Mouse (Mus musculus) lung, postnatal 0 days (tissue): Measurements from ENCODE around the gene Map3k13. TPM values are rescaled to one million over a fixed set of nuclear protein-coding genes. Genes with fewer than 3 reads are reported as not detected.
A peak's percentile ranks its signal among the peaks of the same experiment; 100 is the strongest.
"Not testable (repeated sequence)": the region's sequence is repeated elsewhere in the genome, so short reads cannot be mapped to it uniquely, and the experiment has no call there.

Experiments used
- ATAC-seq: fragments of 200-750 bp; cut with Nextera tagmentation; 2 replicates; pipeline ENCODE4 v1.8.0; 2017; ENCODE audit warnings: moderate library complexity
- DNase-seq: peaks from one replicate; pipeline ENCODE4 v3.0.0-alpha.2; 2016; ENCODE audit warnings: low spot score
- H3K27ac ChIP-seq: fragments of 300-500 bp; sonication (generic); 2 replicates; pipeline ENCODE4 v1.5.1; 2014; ENCODE audit warnings: antibody characterized with exemption, mild to moderate bottlenecking, low read length, mixed read lengths
- H3K27me3 ChIP-seq: fragments of 300-500 bp; sonication (generic); replicated peaks from 2 replicates; pipeline ENCODE4 v1.6.1; 2014; ENCODE audit warnings: low read length, mixed read lengths; ENCODE audit not compliant: insufficient read depth
- H3K36me3 ChIP-seq: fragments of 300-500 bp; sonication (generic); 2 replicates; pipeline ENCODE4 v1.6.1; 2014; ENCODE audit warnings: low read length, mixed read lengths; ENCODE audit not compliant: insufficient read depth
- H3K4me1 ChIP-seq: fragments of 300-500 bp; sonication (generic); 2 replicates; pipeline ENCODE4 v1.6.1; 2014; ENCODE audit warnings: antibody characterized with exemption, low read depth, low read length, mixed read lengths; ENCODE audit not compliant: insufficient read depth
- H3K4me2 ChIP-seq: fragments of 300-500 bp; sonication (generic); replicated peaks from 2 replicates; pipeline ENCODE4 v1.6.1; 2014; ENCODE audit warnings: low read depth, mild to moderate bottlenecking, low read length, moderate library complexity, mixed read lengths
- H3K4me3 ChIP-seq: fragments of 300-500 bp; sonication (generic); 2 replicates; pipeline ENCODE4 v1.5.1; 2014; ENCODE audit warnings: low read depth, low read length
- H3K9ac ChIP-seq: fragments of 300-500 bp; sonication (generic); replicated peaks from 2 replicates; pipeline ENCODE4 v1.6.1; 2014; ENCODE audit warnings: low read depth, mild to moderate bottlenecking
- H3K9me3 ChIP-seq: fragments of 300-500 bp; sonication (generic); 2 replicates; pipeline ENCODE4 v1.6.1; 2016; ENCODE audit warnings: low read length, mixed read lengths
- CTCF ChIP-seq: IDR thresholded peaks from 2 replicates; pipeline ENCODE4 v1.5.1; 2016; ENCODE audit warnings: antibody characterized with exemption, mild to moderate bottlenecking
- EP300 ChIP-seq: IDR thresholded peaks from 2 replicates; pipeline ENCODE4 v1.6.1; 2016; ENCODE audit warnings: antibody characterized with exemption, mild to moderate bottlenecking, control low read depth
- WGBS: fragments of 180-500 bp; shearing (Covaris S2); extraction: QIAGEN DNeasy Blood & Tissue Kit; methylation state at CpG from one replicate; pipeline ENCODE4 v1.1.7; 2014; 5-methylcytosine and 5-hydroxymethylcytosine counted together
- polyA plus RNA-seq: library from polyadenylated mRNA; unstranded; fragments of >200 nt; fragmentation: Nextera tagmentation; extraction: Ambion mirVana; gene quantifications from 2 replicates; pipeline ENCODE4 v1.2.1, GENCODE M21; 2015

Gene Map3k13
- polyA plus RNA-seq, 1 experiment from 2014 or later = 0.37 TPM

- peak; percentile 82 for DNase-seq
- H3K4me2 ChIP-seq = peak within 1 kb of the TSS; percentile 67
- TF ChIP-seq EP300 = no peak
- no peak for TF ChIP-seq CTCF
- H3K27me3 ChIP-seq = no peaks in the 10 kb centered on the region
- ATAC-seq = peak; percentile 99
- no peaks in the 10 kb centered on the region for H3K9me3 ChIP-seq
- WGBS = 6% methylated on average over 28 of the region's 28 CpGs
- no peaks in the 10 kb centered on the region for H3K36me3 ChIP-seq
- peak within 1 kb of the TSS; percentile 33; the same call in 1 of the 2 replicates for H3K27ac ChIP-seq
- H3K4me3 ChIP-seq = peak within 1 kb of the TSS; percentile 43
- peaks cover 3% of the 10 kb centered on the region; the same call in 1 of the 2 replicates for H3K4me1 ChIP-seq
- peak within 1 kb of the TSS; percentile 34 for H3K9ac ChIP-seq
Measured at GRCm38 (mm10) chr16:21787516-21788353, 6.4 kb upstream of the Map3k13 start, which contains the start of gene Ehhadh. TSS of gene Ehhadh (minus strand) at chr16:21787807.

- no peak overlapping the region for H3K9ac ChIP-seq
- 49% methylated on average over 3 of the region's 3 CpGs for WGBS
Measured at GRCm38 (mm10) chr16:21788581-21788980, 5.6 kb upstream of the Map3k13 start.

DNA sequence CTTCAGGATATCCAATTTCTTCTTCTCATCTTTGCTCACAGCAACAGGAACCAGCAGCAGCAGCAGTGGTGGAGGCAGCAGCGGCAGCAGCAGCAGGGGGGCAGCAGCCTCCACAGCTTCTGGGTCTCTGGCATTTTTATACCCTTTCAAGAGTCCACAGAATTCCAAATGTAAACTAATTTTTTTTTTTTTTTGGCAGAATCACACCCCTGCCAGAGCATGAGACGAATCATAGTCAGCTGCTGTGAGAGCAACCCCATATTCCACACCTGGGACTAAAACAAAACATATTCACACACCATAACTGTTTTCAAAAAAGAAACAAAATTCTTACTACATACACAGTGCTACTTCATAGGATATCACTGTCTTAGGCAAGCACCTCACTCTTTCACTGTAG is 5.0 kb upstream of the Map3k13 start:
- no peak for TF ChIP-seq EP300
- no peak for TF ChIP-seq CTCF
- no peak overlapping the region for H3K4me3 ChIP-seq
- 77% methylated on average over 2 of the region's 2 CpGs for WGBS

More at GRCm38 (mm10) chr16:21788581-21788980, 5.6 kb upstream of the Map3k13 start:
- H3K36me3 ChIP-seq = no peaks in the 10 kb centered on the region
- peak; percentile 29 for DNase-seq
- H3K4me2 ChIP-seq = no peak overlapping the region
- H3K9me3 ChIP-seq = no peaks in the 10 kb centered on the region
- ATAC-seq = no peak
- TF ChIP-seq EP300 = no peak
- peak; percentile 57 for TF ChIP-seq CTCF
- H3K27ac ChIP-seq = no peak overlapping the region
- H3K27me3 ChIP-seq = no peaks in the 10 kb centered on the region
- peaks cover 3% of the 10 kb centered on the region; the same call in 1 of the 2 replicates for H3K4me1 ChIP-seq
- H3K4me3 ChIP-seq = no peak overlapping the region

GRCm38 (mm10) chr16:21790469-21790868 is 3.7 kb upstream of the Map3k13 start:
- ATAC-seq (no peak), DNase-seq (no peak)
- Histone ChIP-seq H3K27ac (no peak overlapping the region), H3K27me3 (no peaks in the 10 kb centered on the region), H3K9me3 (no peaks in the 10 kb centered on the region), H3K36me3 (no peaks in the 10 kb centered on the region), H3K9ac (no peak overlapping the region), H3K4me3 (no peak overlapping the region), H3K4me1 (peaks cover 3% of the 10 kb centered on the region; the same call in 1 of the 2 replicates), H3K4me2 (no peak overlapping the region)
- 4% methylated on average over 1 of the region's 1 CpGs for WGBS
- TF ChIP-seq CTCF (peak; percentile 9; the same call in 1 of the 2 replicates), EP300 (no peak)

More for the DNA sequence above, 5.0 kb upstream of the Map3k13 start:
- Histone ChIP-seq H3K9ac (no peak overlapping the region), H3K4me1 (peaks cover 3% of the 10 kb centered on the region; the same call in 1 of the 2 replicates), H3K36me3 (no peaks in the 10 kb centered on the region), H3K4me2 (no peak overlapping the region), H3K9me3 (no peaks in the 10 kb centered on the region), H3K27ac (no peak overlapping the region), H3K27me3 (no peaks in the 10 kb centered on the region)
- ATAC-seq (no peak), DNase-seq (no peak)

GRCm38 (mm10) chr16:21791779-21792178 is 2.4 kb upstream of the Map3k13 start:
- WGBS = 47% methylated on average over 3 of the region's 3 CpGs
- no peak for ATAC-seq
- Histone ChIP-seq H3K4me1 (peaks cover 3% of the 10 kb centered on the region; the same call in 1 of the 2 replicates), H3K4me3 (no peak overlapping the region), H3K36me3 (no peaks in the 10 kb centered on the region), H3K4me2 (no peak overlapping the region), H3K9me3 (no peaks in the 10 kb centered on the region), H3K9ac (no peak overlapping the region), H3K27me3 (no peaks in the 10 kb centered on the region), H3K27ac (no peak overlapping the region)
- DNase-seq = no peak
- TF ChIP-seq EP300 (no peak), CTCF (no peak)

DNA sequence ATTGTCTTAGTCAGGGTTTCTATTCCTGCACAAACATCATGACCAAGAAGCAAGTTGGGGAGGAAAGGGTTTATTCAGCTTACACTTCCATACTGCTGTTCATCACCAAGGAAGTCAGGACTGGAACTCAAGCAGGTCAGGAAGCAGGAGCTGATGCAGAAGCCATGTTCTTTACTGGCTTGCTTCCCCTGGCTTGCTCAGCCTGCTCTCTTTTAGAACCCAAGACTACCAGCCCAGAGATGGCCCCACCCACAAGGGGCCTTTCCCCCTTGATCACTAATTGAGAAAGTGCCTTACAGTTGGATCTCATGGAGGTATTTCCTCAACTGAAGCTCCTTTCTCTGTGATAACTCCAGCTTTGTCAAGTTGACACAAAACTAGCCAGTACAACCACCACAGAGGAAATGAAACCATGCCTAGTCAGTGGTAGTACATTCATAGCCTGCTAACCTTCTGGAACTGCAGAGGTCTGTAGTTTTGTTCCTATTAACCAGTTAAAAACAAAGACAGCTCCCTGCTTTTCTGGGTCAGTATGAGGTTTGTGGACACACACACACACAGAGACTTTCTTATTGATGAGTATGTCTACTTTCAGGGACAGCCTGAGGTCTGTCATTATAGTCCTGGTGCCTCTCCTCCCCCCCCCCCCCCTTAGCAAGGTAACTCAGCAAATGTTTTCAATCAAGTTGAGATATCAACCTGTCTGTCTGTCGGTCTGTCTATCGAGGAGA is 901 bp upstream of the Map3k13 start:
- Histone ChIP-seq H3K27ac (peak overlapping the region; percentile 80; the same call in 1 of the 2 replicates), H3K9ac (peak overlapping the region; percentile 71; the same call in 1 of the 2 replicates), H3K4me2 (peak overlapping the region; percentile 87), H3K4me3 (peak overlapping the region; percentile 73)
- H3K27me3 ChIP-seq, ATAC-seq, H3K4me1 ChIP-seq, H3K36me3 ChIP-seq, H3K9me3 ChIP-seq: not testable (repeated sequence)
- 27% methylated on average over 2 of the region's 2 CpGs for WGBS
- peak; percentile 12 for DNase-seq
